Mouse (Mus musculus): ENCODE measurements around the gene Mob1a.
"Not testable (repeated sequence)": the region's sequence is repeated elsewhere in the genome, so short reads cannot be mapped to it uniquely, and the experiment has no call there.

Mob1a gene

DNA sequence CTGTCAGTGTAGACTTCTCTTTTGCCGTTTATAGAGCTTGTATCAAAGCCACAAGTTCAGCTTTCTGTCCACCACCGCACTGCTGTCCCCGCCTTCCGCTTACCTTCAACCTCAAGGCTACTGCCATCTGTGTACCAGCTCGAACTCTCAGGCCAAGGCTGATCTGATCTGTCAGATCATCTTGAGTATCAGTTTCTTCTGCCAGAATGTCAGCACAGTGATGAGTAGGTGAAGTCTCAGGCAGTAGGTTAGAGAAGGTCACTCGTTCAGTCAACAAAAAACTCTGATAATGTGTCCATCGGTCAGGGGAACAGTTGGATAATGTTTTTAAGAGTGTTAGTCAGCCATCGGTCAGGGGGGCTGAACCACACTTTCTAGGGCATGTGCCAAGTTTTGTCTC is 19.5 kb downstream of the Mob1a start:
- DNase-seq = not testable (repeated sequence)

DNA sequence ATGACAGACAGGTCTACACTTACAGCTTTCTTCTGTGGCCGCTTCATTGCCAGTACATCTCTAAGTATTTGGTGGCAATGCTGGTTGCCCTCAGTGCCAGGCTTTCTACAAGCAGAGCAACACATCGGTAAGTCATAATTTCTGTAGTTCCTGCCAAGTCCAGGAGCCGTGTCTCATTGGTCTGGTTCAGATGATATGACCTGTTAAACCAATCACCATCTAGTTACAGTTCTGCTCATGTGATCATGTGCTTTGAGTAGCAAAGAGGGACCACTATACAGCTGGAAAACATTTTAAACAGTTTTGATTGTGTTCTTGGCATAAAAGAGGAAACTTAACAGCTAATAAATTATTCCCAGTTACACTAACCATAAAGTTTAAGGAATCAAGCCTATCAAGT is 22.1 kb downstream of the Mob1a start:
- no peak for DNase-seq

DNA sequence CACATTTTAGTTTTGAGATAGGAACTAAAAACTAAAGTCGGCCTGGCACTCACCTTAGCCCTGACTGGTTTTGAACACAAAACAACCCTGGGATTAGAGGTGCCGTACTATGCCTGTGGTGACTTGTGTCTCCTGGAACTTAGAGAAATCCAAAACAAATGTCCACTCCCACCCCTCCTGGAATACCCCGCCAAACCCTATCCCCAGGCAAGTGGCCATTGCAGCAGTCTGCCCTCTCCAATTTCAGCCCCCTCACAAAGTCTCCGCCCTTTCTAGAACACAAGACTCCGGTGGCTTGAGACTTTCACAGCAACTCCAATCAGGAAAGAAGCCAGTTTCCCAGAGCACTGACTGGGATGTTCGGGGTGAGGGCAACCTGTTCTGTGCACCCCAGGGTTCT is 23.1 kb downstream of the Mob1a start, which contains the start of gene Bola3:
TSS of gene Bola3 (plus strand) at position 275 of the 400 bp plus-strand sequence.
- no peak for DNase-seq

DNA sequence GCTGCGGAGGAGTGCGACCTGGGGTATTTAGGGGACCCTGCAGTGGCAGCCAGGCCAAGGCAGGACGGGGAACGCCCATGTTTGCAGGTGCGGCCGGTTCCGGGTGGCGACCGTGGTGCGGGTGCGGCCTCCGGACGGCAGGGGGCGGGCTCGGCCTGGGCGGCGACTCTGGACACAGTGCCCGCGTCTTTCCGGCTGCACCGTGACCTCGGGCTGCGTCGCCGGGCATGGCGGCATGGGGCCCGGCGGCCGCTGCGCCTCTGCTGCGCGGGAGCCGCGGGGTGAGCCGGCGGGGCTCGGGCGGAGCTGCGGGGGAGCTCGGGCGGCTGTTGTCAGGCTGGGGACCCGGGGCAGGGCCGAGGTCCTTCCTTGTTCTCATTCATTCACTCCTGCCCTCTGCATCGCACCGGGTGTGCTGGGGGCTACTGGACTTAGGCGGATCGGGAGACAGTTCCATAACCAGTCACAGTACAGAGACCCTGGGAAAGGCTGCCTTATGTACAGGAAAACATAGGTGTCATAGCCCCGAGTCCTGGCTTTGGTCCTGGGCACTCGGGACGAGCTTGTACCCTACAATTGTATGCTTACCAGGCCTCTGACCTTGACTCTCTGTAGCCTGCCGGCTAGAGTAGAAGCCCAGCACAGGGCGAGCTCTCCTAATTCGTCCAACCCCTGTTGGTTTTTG is 23.6 kb downstream of the Mob1a start:
- peak; percentile 88 for DNase-seq

DNA sequence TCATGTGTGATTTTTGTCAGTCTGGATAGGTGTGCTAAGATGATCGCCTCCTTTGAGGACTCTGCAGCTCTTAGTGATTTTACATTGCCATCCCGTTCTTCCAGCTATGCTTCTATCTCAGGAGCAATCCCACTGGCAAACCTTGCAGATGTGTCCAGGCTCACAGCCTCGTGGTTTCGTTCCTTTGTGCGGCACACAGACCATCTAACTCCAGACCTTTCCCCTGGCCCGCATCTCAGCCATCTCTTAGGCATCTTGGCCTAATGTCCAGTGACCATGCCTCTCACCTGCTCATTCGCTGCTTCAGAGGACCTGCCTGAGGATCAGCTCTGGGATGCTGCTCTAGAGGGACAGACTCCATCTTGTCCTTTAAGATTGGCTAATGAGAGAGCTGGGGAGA is 24.4 kb downstream of the Mob1a start:
- DNase-seq = no peak

DNA sequence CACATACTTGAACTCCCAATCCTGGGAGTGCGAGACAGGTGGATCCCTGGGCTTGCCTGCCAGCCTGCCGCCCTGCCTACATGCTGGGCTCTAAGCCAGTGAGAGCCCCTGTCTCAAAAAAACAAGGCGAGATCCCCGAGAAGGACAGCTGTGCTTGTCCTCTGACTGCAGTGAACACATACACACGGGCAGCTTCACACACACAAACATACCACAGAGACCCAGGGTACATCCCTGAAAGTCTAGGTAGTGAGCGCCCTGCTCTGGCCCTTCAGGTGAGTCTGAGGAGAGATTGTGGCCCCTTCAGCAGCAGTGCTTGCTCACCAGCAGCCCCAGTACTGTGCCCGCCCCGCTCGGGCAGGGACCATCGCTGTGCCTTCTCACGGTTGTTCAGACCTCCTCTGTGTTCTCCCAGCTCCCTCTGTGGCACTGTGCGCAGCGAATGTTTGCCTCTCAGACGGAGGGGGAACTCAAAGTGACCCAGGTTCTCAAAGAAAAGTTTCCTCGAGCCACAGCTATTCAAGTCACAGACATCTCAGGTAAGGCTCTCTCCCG is 25.1 kb downstream of the Mob1a start:
- no peak for DNase-seq

DNA sequence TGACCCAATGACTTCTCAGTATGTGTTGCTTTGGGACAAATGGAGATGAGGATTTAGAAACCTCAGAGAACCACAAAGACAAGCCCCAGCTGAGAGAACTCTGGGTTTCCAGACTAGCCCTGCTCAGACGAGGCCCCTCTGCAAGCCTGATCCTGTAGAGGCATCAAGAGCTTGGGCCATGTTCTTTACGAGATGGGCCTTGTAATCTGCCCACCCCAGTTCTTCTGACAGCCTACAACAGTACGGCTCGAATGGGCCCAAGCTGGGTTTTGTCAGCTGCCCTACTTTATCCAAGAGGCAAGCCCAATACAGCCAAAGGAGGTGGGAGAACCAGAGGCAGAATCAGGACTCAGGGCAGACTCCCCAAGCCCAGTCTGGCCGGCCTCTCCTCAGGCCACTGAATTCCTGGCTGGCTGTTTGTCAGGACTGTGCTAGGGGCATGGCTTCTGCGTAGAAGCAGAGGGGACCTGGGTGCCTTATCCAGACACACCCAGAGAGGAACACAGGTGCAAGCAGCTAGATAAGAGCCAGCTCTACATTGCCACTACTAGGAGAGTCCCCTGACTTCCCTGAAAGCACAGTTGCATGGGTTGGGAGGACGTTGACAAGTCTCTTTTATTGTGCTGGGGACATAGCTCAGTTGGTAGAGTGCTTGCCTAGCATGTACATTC is 25.8 kb downstream of the Mob1a start:
- DNase-seq = no peak

DNA sequence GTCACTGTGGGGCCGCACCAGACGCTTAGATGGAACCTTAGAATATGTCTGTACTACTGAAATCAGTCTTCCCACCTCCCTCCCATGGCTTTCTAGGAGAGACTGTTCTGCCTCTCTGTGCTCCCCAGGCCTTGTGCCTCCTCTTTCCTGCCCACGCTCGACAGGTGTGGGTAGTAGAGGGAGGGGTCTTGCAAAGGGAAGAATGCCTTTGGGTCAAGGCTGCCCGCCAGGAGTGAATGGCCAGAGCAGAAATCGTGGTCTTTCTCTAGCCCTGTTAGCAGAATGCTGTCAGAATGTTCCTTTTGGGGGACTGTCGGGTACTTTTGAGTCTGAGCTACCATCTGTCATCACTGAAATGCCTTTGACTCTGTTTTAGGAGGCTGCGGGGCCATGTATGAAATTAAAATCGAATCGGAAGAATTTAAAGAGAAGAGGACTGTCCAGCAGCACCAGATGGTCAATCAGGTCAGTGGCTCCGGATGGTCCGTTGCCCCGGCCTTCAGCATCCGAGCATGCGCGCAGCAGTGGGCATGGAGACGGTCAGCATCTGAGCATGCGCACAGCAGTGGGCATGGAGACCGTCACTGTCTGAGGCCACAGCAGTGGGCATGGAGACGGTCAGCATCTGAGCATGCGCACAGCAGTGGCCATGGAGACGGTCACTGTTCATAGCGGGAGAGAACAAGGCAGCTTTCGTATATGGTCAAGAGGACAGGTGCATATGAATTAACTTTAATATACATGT is 27.0 kb downstream of the Mob1a start:
- no peak for DNase-seq

DNA sequence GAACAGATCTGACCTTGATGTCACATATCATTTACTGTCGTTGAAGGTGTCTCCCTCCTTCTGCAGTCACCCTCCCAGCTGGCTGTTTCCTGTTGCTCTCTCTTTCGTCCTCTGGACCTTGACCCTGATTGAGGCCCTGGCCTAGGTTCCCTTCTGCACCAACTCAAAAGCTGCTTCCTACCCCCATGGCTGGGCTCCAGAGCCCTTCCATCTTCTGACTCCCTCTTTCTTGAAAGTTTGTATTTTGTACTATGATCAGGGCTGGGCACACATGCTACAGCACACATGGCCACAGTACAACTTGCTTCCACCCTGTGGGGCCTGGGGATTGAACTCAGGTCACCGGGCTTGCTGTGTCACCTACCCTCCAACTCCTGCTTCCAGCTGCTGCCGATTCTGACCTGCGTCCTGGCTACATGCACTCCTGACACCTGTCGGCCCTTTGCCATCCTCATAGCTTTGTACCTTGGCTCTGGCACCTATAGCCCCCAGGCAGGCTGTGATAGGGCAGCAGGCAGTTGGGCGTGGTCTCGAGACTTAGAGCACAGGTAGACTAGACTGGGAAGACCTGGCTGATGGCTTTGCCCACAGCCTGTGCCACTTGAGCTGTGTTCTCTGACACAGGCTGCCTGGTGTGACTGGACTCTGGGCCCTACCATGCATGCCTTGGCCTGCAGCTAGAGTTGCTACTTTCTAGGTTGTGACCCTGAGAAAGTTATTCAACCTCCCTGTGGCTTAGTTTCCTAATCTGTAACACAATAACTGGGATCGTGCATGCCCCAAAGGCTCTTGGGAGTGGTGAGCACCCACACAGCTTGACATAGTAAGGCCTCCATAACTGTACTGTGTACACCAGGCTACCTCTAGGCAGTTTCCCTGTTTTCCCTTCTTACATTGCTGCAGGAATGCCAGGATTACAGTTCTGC is 29.3 kb downstream of the Mob1a start:
- DNase-seq = no peak

DNA sequence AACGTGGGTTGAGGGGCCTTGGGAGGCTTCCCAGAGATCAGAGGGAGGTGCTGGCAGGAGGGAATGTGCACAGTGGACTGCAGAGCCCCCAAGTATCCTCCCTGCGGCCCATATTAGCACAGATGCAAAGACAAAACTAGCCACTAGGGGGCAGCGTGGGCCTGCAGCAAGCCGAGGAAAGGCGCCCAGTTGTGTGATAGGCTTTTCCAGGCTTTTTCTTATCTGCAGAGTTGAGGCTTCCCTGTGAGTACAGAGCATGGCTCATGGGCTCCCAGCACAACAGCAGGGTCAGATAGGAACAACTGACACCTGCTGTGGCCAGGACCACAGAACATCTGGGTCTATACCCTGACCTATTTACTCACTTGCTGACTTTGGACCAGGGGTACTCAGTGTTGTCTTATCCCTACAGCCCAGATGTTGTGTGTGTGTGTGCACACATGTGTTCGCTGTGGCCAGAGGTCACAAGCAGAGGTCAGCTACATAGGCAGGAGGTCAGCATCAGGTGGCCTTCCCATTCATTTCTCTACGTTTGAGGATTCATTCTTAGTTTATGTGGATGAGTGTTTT is 30.8 kb downstream of the Mob1a start:
- peak; percentile 79 for DNase-seq

DNA sequence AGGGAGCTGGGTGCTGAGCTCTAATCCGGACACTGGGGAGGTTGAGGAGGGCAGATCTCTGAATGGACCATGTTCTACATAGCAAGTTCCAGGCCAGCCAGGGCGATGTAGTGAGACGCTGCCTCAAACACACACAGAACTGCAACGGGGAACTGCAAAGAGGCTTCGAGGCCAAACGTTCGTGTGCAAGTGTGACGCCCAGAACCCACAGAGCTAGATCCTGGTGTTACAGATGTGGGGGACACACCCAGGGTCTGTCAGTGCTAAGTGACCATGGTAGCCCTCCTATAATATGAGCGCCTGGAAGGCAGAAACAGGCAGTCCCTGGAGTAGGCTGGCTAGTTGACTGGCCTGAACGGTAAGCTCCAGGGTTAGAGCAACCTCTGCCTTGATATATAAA is 31.6 kb downstream of the Mob1a start:
- DNase-seq = no peak

DNA sequence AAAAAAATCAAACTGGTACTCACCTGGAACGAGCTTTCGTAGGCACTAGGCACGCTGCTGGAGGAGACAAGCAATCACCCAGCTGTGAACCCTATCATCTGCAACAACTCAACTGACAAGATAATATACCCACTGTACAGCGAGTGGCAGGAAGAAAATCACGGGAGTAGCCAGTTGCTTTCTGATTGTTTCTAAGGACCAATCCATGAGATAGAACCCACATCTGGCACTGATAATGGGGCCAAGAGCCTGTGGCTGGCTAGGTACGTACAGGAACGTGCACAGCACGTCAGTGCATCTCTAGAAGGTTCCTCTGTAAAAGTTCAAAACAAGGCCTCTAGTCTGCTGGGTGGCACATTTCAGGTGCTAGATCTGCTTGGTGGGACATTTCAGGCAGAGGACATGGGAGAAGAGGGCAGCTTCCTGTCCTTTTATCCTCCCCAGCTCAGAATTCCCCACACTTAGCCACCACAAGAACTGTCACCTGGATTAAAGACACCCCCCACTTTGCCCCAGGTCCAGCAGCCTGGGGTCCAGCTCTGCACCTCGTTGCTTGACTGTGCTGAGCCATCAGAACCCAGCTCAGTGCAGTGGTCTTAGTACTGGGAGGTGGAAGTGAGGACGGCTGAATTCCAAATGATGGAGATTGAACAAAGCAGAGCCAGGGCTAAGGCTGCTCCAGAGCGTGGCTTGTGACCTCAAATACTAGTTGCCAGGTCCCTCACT is 35.9 kb downstream of the Mob1a start:
- DNase-seq = no peak

DNA sequence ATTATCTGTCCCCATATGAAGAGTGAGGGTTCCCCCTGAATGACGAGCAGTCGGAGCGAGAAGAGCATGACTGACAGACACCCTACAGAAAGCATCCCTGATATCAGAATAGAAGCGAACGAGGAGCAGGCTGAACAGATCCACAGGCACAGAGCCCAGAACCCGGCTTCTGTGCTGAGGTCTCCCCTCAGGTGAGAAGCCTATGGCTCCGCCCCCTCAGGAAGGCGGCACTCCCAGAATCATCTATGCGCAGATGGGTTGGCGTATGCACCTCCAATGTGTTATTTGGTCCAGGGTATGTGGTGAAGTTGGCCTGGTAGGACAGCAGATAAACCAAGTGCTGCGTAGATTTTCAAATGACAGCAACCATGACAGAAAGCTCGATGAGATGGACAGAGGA is 37.3 kb downstream of the Mob1a start:
- DNase-seq = no peak

DNA sequence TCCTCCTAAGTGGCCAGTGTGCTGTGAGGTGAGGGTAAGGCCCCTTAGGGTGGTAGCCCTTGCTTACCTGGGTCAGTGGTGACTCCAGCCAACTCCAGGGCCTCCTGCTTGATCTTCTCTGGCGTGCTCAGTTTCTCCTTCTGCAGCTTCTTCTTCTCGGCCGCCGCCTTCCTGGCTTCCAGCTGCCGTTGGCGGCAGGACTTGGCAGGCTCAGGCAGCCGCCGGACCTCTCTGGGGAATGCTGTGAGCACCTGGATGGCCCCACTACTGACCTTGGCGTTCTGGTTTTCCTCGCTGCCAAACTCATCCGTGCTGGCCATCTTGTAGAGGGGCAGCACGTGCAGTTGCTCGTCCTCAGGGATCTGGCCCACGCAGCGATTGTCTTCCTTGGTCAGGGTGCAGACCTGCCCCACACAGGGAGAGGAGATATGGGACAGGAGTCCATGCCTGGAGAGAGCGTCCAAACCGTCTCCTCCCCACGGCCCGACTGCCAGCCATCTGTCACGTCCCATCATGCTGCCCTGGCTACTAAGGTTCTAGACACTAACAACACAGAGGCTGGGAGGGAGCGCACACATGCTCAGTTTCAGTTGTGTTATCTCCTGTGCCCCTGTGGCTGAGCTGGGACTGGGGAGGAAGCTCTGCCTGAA is 44.6 kb downstream of the Mob1a start:
- DNase-seq = no peak

DNA sequence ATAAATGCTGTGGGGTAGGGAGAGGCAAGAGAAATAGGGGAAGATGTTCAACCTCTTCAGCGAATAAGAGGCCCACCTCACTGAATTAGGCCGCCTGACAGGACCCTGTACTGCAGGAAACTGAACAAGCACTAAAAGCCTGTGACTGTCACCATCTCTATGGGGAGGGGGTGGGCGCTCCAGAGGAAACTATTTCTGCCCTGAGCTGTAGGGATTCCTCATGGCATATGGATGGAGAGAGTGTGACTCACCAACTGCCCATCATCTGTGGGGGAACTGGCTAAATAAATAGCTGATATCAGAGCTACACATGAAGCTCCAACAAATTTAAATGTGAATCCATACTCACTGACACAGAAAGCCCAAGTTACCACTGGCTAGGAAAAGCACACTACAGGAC is 45.5 kb downstream of the Mob1a start:
- no peak for DNase-seq

DNA sequence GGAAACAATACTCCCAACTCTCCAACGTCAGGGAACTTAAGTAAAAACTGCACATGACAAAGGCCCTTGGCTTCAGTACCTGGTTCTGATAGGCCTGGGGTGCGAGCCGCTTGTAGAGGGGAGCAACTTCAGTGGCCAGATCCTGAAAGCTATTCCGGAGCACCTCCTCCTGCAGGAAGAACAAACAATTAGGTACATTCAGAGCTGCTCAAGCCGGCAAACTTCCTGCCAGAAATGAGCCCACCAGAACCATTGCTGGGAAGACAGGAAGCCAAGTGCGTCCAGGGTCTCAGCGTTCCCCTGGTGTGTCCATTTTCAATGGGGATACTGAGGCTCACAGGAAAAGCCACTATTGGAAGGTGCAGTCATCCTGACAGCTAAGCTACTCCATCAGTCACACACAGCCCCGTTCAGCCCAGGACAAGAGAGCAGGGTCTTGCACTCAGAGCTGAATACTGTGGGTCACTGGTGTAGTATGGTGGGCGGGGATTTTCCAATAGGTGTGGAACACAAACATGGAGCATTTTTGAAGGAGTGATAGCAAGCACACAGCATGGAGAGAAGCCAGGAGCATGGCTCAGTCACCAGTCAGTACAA is 48.0 kb downstream of the Mob1a start:
- no peak for DNase-seq

DNA sequence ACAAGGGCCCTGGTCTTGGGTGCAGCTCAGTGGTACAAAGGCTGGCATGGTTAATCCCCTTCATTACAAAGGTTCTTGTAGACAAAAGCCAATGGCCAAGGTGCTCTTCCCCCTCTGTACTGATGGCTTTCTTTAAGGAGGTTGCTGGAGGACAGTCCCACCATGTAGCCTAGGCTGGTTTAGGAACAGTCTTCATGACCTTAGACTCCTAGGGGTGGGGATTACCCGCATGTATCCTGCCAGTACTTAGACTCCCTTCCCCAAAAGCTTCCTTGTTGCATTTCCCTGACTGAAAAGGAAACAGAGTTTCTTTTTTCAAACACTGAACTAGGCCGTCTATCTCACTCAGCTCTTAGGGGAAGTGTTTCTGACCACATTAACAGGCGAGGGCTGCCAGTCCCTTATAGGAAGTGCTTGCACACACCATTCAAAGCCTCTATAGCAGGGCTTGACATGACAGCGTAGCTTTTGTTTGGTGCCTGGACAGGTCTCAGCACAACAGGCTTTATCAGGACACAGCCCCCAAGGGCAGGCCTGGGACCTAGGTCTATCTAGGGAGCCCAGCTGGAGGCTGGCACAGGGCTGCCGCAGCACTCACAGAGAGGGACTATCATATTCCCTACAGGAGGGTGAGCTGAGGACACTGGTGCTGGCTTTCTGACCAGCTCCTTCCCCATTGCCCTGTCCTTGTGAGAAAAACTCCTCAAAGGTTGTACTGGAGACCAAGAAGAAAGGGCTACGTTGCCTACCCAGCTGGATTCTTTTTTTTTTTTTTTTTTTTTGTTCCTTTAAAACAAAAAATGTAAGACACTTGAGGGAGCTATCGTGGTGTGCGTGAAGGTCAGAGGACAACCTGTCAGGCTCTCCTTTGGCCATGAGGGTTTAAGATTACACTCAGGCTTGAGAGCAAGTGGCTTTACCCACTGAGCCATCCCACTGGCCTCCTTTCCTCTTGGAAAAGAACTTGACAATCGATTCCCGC is 56.0 kb downstream of the Mob1a start:
- no peak for DNase-seq

DNA sequence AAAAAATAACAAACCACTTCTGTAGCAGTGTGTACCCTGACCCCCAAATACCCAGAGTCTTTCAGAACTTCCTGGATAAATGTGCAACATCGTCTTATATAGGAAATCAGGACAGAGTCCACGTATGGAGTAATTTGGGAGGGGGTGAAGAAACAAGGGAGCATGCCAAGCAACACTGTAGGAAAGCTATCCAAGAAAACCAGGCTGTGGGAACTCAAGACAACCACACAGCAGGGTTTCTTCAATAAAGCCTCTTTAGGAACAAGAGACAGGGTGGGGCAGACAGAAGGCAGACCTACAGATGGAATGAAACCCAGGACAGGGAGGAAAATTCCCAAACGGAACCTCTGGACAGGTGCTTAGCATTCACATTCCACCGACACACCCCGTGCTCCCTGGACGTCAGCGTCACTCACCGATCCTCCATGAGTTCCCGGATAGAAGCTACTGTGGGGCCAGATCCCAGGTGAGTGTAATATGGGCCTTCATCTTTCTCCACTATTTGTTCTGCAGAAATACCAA is 59.8 kb downstream of the Mob1a start:
- no peak for DNase-seq

DNA sequence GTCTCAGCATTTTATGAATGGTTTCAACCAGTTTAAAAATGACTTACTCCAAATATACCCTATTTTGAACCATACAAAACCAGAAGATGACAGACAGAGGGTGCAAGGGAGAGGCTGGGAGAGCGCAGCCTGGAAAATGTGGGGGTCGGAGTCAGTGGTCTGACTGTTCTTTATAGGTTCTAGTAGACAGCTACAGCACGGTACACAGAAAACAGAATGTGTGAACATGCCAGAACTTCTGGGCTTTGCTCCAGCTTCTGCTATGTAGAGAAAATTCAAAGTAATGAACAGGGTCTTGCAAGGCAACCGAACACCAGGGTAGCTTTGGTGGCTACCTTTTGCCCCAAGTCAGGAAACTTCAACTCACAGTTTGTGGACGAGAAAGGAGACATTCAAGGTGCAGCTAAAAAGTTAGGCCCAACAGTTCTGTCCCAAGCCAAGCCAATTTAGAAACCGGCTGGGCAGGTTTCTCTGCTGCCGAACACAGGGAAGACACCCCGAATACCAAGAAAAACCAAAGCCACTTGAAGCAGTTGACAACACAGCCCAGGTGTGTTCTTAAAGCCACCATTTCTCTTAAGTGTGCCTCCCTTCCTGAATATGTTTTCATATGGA is 66.5 kb downstream of the Mob1a start:
- DNase-seq = no peak

Measured in right cerebral cortex, postnatal 25 days (tissue).